Mouse (Mus musculus): ENCODE measurements at regions not wholly inside any gene's neighbourhood (a gene's known extent, or its start where the extent isn't known, plus 50 kb on each side); places are given as distances from the start of the nearest gene placed in this dataset.
A peak's percentile ranks its signal among the peaks of the same experiment; 100 is the strongest.
"Not testable (repeated sequence)": the region's sequence is repeated elsewhere in the genome, so short reads cannot be mapped to it uniquely, and the experiment has no call there.

- DNase-seq (ENCODE audit: low spot score) = peak; percentile 68
These were observed 277.6 kb upstream of the Kdm8 start for GRCm38 (mm10) chr7:125166881-125167351.

DNA sequence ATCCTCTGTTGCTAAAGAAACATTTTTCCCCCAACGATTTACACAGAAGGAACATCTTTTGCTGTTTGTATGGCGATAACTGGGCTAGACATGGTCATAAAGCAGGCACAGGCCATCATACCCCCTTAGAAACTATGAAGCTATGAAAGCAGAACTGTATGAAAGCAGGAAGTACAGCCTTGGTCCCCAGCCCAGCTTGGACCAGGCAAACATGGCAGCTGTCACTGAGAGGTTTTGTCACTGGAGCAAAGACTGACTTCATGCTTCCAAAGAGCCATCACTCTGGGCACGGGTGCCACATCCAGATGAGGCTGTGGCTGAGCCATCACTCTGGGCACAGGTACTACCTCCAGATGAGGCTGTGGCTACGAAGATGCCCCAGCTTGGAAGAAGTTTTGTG lies 276.8 kb upstream of the Kdm8 start:
- no peak for DNase-seq (ENCODE audit: low spot score)

- peak; percentile 63 for DNase-seq (ENCODE audit: low spot score)
These were observed 262.9 kb upstream of the Kdm8 start for GRCm38 (mm10) chr7:125181548-125181947.

- DNase-seq (ENCODE audit: low spot score) = no peak
These were observed 262.2 kb upstream of the Kdm8 start for GRCm38 (mm10) chr7:125182266-125182665.

GRCm38 (mm10) chr7:125183011-125183410 lies 261.5 kb upstream of the Kdm8 start:
- DNase-seq (ENCODE audit: low spot score) = not testable (repeated sequence)

DNA sequence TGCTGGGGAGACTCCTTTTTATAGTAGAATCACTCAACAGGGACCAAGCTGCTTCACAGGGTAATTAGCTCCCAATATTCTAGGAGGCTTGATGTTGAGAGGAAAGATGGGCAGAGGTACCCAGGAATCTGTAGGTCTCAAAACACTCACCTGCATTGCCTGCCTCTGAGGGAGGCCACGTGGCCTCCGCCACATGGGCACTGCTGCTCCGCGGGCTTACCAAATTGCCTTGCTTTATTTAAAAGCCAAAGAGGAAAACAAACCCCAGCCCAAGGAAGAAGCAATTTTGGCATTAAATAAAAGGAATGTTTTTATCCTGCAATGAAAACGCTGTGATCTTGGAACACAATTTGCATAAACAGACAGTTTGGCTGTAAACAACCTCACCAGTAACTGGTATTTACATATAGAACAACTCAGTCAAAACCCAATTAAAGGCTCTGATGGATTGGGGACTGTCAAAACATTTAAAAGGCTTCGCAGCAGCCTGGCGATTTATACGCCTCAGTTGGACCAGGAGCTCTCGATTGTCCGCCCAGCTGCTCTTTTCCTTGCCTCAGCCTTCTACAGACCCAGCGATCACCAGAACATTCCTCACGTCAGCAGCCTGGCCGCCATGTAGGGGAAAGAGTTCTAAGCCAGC lies 259.3 kb upstream of the Kdm8 start:
- DNase-seq (ENCODE audit: low spot score) = no peak

- no peak for DNase-seq (ENCODE audit: low spot score)
These were observed 257.3 kb upstream of the Kdm8 start for GRCm38 (mm10) chr7:125187011-125187740.

GRCm38 (mm10) chr7:125188986-125189385 lies 255.5 kb upstream of the Kdm8 start:
- no peak for DNase-seq (ENCODE audit: low spot score)

DNA sequence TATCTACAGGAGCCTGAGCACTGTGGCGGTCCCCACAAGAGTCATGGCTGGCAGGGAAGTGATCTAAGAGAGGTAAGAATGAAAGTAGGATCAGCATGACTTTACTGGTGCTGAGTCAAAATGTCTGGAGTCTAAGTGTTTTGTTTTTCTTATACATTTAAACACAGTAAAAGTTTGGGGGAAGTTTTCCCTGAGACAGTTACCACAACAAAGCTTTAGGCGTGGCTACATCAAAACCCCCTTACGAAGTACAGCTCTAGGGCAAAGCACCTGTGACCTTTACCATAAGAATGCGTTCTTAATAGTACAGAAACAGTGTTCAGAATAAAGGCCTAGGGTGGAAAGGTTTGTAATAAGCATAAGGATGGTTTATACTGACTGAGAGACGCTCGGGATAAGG lies 254.4 kb upstream of the Kdm8 start:
- DNase-seq (ENCODE audit: low spot score) = no peak

GRCm38 (mm10) chr7:125191313-125191712 lies 253.2 kb upstream of the Kdm8 start:
- no peak for DNase-seq (ENCODE audit: low spot score)

DNA sequence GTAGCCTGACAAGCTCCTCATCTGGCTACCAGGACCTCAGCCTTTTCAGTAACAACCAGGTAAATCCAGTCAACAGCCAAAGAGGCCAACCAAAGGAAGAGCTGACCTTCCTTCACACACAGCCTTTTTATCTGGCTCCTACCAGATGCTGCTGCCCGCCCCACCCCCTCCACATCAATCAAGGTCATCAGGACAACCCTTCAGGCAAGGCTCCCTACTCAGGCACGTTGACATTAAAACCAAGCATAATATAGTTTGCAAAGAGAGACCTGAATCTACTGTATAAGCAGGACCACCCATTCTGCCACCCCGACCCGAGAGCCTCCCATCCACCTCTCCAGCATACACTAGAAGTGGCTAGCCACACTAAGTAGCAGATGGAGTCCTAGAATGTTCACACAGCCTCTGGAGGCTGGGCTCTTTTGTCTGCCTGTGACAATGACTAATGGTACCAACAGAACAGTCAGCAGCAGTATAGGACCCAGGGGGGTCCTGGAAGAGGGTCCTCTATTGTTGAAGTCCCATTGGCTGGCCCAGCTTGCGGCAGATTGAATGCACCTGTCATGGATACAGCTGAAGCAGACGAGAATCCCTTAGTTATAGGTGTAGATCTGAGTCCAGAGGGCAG lies 233.0 kb upstream of the Kdm8 start:
- no peak for DNase-seq (ENCODE audit: low spot score)

DNA sequence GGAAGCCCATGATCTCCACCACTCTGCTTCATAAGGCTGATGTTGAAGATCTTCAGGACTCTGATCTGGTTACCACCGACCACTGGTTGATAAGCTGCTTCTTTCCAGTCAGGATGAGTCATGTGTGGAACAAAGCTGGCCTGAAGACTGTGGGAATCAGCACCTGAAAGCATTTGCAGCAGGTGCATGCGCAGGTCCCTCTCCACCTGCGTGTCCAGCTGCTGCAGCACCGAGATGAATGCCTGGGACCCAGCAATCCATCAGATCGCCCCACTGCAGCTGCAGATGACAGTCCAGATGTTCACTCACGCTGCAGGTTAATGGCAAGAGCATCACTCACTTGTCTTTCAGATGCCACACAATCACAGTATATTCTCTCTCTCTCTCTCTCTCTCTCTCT lies 230.4 kb upstream of the Kdm8 start:
- no peak for DNase-seq (ENCODE audit: low spot score)

- DNase-seq (ENCODE audit: low spot score) = no peak
These were observed 226.8 kb upstream of the Kdm8 start for GRCm38 (mm10) chr7:125217630-125218029.

GRCm38 (mm10) chr7:125222684-125223083 lies 221.8 kb upstream of the Kdm8 start:
- DNase-seq (ENCODE audit: low spot score) = no peak

- no peak for DNase-seq (ENCODE audit: low spot score)
These were observed 209.6 kb upstream of the Kdm8 start for GRCm38 (mm10) chr7:125234911-125235310.

- no peak for DNase-seq (ENCODE audit: low spot score)
These were observed 207.4 kb upstream of the Kdm8 start for GRCm38 (mm10) chr7:125237026-125237425.

DNA sequence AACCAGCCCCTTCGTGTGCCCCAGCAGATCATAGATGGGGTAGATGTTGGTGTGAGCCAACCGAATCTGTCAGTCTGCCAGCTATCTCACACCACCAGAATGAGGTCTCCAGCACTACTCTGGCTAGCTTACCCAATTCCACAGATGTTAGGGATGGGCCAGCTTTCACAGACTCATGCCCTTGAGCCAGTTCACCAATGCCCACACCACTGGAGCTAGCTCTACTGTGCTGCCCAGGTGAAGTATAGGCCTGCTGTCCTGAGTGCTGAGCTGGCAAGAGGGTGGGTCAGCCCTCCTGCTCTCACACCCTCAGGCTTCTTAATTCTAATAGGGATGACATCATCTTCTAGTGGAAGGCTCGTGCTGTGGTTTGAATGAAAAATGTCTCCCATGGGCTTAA lies 201.5 kb upstream of the Kdm8 start:
- no peak for DNase-seq (ENCODE audit: low spot score)

DNA sequence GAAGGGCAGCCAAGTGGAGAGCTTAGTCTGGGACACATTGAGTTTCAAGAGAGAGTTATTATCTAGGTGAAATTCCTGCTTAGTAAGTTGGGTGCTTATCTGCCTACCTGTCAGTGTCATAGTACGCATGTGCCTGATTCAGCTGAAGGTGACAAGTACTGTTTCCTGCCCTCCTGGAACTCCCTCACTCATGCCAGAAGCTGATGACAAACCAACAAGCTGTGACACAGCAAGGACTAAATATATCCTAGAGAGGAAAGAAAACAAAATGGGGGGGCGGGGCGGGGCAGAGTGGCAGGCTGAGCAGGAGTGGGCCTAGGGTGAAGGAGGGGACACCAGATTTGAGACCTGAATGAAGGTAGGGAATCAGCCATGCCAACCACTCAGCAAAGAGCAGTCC lies 196.1 kb upstream of the Kdm8 start:
- no peak for DNase-seq (ENCODE audit: low spot score)

GRCm38 (mm10) chr7:125250385-125250784 lies 194.1 kb upstream of the Kdm8 start:
- no peak for DNase-seq (ENCODE audit: low spot score)

GRCm38 (mm10) chr7:125250970-125251585 lies 193.4 kb upstream of the Kdm8 start:
- no peak for DNase-seq (ENCODE audit: low spot score)

DNA sequence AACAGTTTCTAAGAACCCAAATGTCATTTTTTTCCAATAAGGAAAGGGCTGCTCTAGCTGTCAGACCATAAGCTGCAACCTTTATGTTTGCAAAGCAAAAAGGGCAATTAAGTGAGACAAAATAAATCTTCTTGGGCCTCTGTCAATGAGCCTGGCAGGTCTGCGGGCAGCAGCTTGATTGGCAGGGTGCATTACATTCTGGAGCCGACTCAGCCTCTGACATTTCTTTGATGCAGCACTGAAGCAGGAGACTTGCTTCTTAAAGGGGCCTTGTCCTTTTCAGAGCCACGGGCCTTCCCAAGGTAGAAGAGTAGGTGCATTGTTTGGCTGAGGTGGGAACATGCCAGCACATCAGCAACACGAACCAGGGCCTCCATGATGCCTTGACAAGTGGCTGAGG lies 190.2 kb upstream of the Kdm8 start:
- DNase-seq (ENCODE audit: low spot score) = no peak

DNA sequence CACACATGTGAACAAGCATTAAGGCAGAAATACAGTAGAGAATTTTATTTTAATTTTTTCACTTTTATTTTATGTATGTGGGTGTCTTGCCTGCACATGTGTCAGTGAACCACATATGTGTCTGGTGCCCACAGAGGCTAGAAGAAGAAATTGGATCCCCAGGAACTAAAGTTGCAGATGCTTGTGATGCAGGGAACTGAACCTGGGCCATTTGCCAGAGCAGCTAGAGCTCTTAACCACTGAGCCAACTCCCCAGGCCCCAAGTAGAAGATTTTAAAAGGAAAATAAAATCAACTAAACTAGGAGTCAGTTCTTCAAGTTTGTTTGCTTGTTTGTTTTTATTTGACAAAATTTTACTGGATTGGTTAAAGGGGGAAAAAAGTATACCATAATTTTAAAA lies 185.5 kb upstream of the Kdm8 start:
- DNase-seq (ENCODE audit: low spot score) = no peak

DNA sequence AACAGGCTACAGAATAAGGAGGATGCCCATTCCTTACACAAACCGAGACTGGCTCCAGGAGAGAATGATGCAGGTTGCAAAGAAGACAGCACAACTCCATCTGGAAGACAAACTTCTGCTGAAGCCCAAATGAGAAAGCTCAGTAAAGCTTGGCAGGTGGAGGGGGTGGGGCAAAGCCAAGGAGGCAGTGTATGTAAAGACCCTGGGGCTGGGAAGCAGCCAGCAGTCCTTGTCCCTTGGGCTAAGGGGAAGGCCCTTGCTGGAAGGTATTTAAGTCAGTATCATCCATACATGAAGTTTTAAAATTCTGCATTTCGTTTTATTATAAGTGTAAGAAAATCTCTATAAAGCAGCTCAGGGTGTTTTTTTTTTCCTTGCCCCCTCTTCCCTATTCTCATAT lies 182.3 kb upstream of the Kdm8 start:
- DNase-seq (ENCODE audit: low spot score) = no peak

All from retina, embryonic 14.5 days (tissue).